Mouse (Mus musculus): ENCODE measurements around the gene Gm7361. TPM values are rescaled to one million over a fixed set of nuclear protein-coding genes. Genes with fewer than 3 reads are reported as not detected.
A peak's percentile ranks its signal among the peaks of the same experiment; 100 is the strongest.
"Not testable (repeated sequence)": the region's sequence is repeated elsewhere in the genome, so short reads cannot be mapped to it uniquely, and the experiment has no call there.

The Gm7361 gene
- polyA plus RNA-seq (2015; fragmentation: Nextera tagmentation; extraction: Ambion mirVana) = 0.08 TPM in 1 of 2 replicates, not detected in the other

- WGBS = 89% methylated on average over 3 of the region's 3 CpGs
- H3K9ac ChIP-seq; H3K27ac ChIP-seq (replicated peaks); H3K36me3 ChIP-seq; H3K4me2 ChIP-seq; H3K4me3 ChIP-seq; ATAC-seq (ENCODE audit: low read depth); H3K27me3 ChIP-seq; H3K4me1 ChIP-seq (replicated peaks); H3K9me3 ChIP-seq: not testable (repeated sequence)
These were observed at the start of gene Gm7361 for GRCm38 (mm10) chr5:26257391-26257790. Gm7361 (plus strand) TSS chr5:26257691.

- Histone ChIP-seq H3K9me3 (no peaks in the 10 kb centered on the region), H3K4me2 (no peak overlapping the region), H3K4me3 (no peak overlapping the region), H3K4me1 (replicated peaks) (peaks cover 11% of the 10 kb centered on the region), H3K36me3 (no peaks in the 10 kb centered on the region), H3K27ac (replicated peaks) (no peak overlapping the region), H3K27me3 (no peaks in the 10 kb centered on the region), H3K9ac (no peak overlapping the region)
- 66% methylated on average over 4 of the region's 4 CpGs for WGBS
- no peak for ATAC-seq (ENCODE audit: low read depth)
These were observed 46.5 kb upstream of the Gm7361 start for GRCm38 (mm10) chr5:26211030-26211429.

- no peak for ATAC-seq (ENCODE audit: low read depth)
- WGBS = 94% methylated on average over 1 of the region's 1 CpGs
These were observed 35.4 kb upstream of the Gm7361 start for GRCm38 (mm10) chr5:26222076-26222475.

GRCm38 (mm10) chr5:26266656-26267055 lies 9.2 kb downstream of the Gm7361 start:
- H3K36me3 ChIP-seq; H3K4me1 ChIP-seq (replicated peaks); H3K4me2 ChIP-seq; H3K27ac ChIP-seq (replicated peaks); H3K27me3 ChIP-seq; H3K9me3 ChIP-seq; H3K9ac ChIP-seq; H3K4me3 ChIP-seq; ATAC-seq (ENCODE audit: low read depth): not testable (repeated sequence)
- WGBS = 81% methylated on average over 3 of the region's 3 CpGs

More at GRCm38 (mm10) chr5:26222076-26222475, 35.4 kb upstream of the Gm7361 start:
- H3K36me3 ChIP-seq = no peaks in the 10 kb centered on the region
- no peak overlapping the region for H3K4me2 ChIP-seq
- no peaks in the 10 kb centered on the region for H3K4me1 ChIP-seq (replicated peaks)
- H3K4me3 ChIP-seq = no peak overlapping the region
- H3K27ac ChIP-seq (replicated peaks) = no peak overlapping the region
- H3K9me3 ChIP-seq = no peaks in the 10 kb centered on the region
- H3K9ac ChIP-seq = no peak overlapping the region
- H3K27me3 ChIP-seq = no peaks in the 10 kb centered on the region

- H3K27ac ChIP-seq (replicated peaks) = no peak overlapping the region
- no peak for ATAC-seq (ENCODE audit: low read depth)
- 82% methylated on average over 5 of the region's 5 CpGs for WGBS
- no peaks in the 10 kb centered on the region for H3K4me1 ChIP-seq (replicated peaks)
- H3K9ac ChIP-seq = no peak overlapping the region
- H3K4me3 ChIP-seq = no peak overlapping the region
- H3K9me3 ChIP-seq = no peaks in the 10 kb centered on the region
- H3K4me2 ChIP-seq = no peak overlapping the region
- no peaks in the 10 kb centered on the region for H3K36me3 ChIP-seq
- no peaks in the 10 kb centered on the region for H3K27me3 ChIP-seq
These were observed 22.9 kb downstream of the Gm7361 start for GRCm38 (mm10) chr5:26280361-26280760.

GRCm38 (mm10) chr5:26281717-26282116 lies 24.2 kb downstream of the Gm7361 start:
- Histone ChIP-seq H3K4me2 (no peak overlapping the region), H3K27me3 (no peaks in the 10 kb centered on the region), H3K9me3 (no peaks in the 10 kb centered on the region; the same call in 1 of the 2 replicates), H3K36me3 (no peaks in the 10 kb centered on the region), H3K9ac (no peak overlapping the region), H3K4me3 (no peak overlapping the region), H3K27ac (replicated peaks) (no peak overlapping the region), H3K4me1 (replicated peaks) (no peaks in the 10 kb centered on the region)
- 85% methylated on average over 1 of the region's 1 CpGs for WGBS
- ATAC-seq (ENCODE audit: low read depth) = no peak

GRCm38 (mm10) chr5:26282282-26282681 lies 24.8 kb downstream of the Gm7361 start:
- Histone ChIP-seq H3K4me1 (replicated peaks) (no peaks in the 10 kb centered on the region), H3K4me3 (no peak overlapping the region), H3K4me2 (no peak overlapping the region), H3K9ac (no peak overlapping the region), H3K27me3 (no peaks in the 10 kb centered on the region), H3K9me3 (no peaks in the 10 kb centered on the region; the same call in 1 of the 2 replicates), H3K27ac (replicated peaks) (no peak overlapping the region), H3K36me3 (no peaks in the 10 kb centered on the region)
- ATAC-seq (ENCODE audit: low read depth) = 0 out of 2 replicates have a peak, but pooled peaks have one; percentile 43
- WGBS = 10% methylated on average over 4 of the region's 4 CpGs

GRCm38 (mm10) chr5:26283399-26283798 lies 25.9 kb downstream of the Gm7361 start:
- no peak overlapping the region for H3K4me2 ChIP-seq
- ATAC-seq (ENCODE audit: low read depth) = no peak
- H3K27me3 ChIP-seq = no peaks in the 10 kb centered on the region
- no peaks in the 10 kb centered on the region for H3K4me1 ChIP-seq (replicated peaks)
- H3K9me3 ChIP-seq = no peaks in the 10 kb centered on the region; the same call in 1 of the 2 replicates
- no peak overlapping the region for H3K9ac ChIP-seq
- no peaks in the 10 kb centered on the region for H3K36me3 ChIP-seq
- H3K4me3 ChIP-seq = no peak overlapping the region
- WGBS = 86% methylated on average over 1 of the region's 1 CpGs
- H3K27ac ChIP-seq (replicated peaks) = no peak overlapping the region

GRCm38 (mm10) chr5:26291621-26292020 lies 34.1 kb downstream of the Gm7361 start:
- ATAC-seq (ENCODE audit: low read depth) = no peak
- no peak overlapping the region for H3K4me3 ChIP-seq
- H3K9ac ChIP-seq = no peak overlapping the region
- no peaks in the 10 kb centered on the region for H3K9me3 ChIP-seq
- H3K4me1 ChIP-seq (replicated peaks) = no peaks in the 10 kb centered on the region
- WGBS = 65% methylated on average over 1 of the region's 1 CpGs
- no peaks in the 10 kb centered on the region for H3K27me3 ChIP-seq
- no peak overlapping the region; the same call in 1 of the 2 replicates for H3K27ac ChIP-seq (replicated peaks)
- H3K4me2 ChIP-seq = no peak overlapping the region
- H3K36me3 ChIP-seq = no peaks in the 10 kb centered on the region

GRCm38 (mm10) chr5:26293258-26293657 lies 35.8 kb downstream of the Gm7361 start:
- Histone ChIP-seq H3K27ac (replicated peaks) (no peak overlapping the region), H3K4me1 (replicated peaks) (no peaks in the 10 kb centered on the region), H3K9me3 (no peaks in the 10 kb centered on the region), H3K4me2 (no peak overlapping the region), H3K4me3 (no peak overlapping the region), H3K27me3 (no peaks in the 10 kb centered on the region), H3K9ac (no peak overlapping the region), H3K36me3 (no peaks in the 10 kb centered on the region)
- no peak for ATAC-seq (ENCODE audit: low read depth)
- WGBS = 67% methylated on average over 1 of the region's 1 CpGs

Other genes with a start within 250 kb of the Gm7361 start
- not detected in 2 replicates for gene Gm5862, start 234.8 kb upstream of the Gm7361 start, polyA plus RNA-seq (2015; fragmentation: Nextera tagmentation; extraction: Ambion mirVana)
- not detected in 2 replicates for gene Speer4a, start 218.1 kb upstream of the Gm7361 start, polyA plus RNA-seq (2015; fragmentation: Nextera tagmentation; extraction: Ambion mirVana)
- not detected in 2 replicates for gene Gm7347, start 199.1 kb upstream of the Gm7361 start, polyA plus RNA-seq (2015; fragmentation: Nextera tagmentation; extraction: Ambion mirVana)
- not detected in 2 replicates for gene Gm10471, start 168.4 kb upstream of the Gm7361 start, polyA plus RNA-seq (2015; fragmentation: Nextera tagmentation; extraction: Ambion mirVana)
- gene 5031410I06Rik, start 152.3 kb upstream of the Gm7361 start, polyA plus RNA-seq (2015; fragmentation: Nextera tagmentation; extraction: Ambion mirVana) = not detected in 2 replicates
- 0.12 and 0.25 TPM in 2 replicates for gene Gm10220, start 136.3 kb upstream of the Gm7361 start, polyA plus RNA-seq (2015; fragmentation: Nextera tagmentation; extraction: Ambion mirVana)